ENCODE assay signal across 21 mouse cellular contexts in the genomic region with DNA sequence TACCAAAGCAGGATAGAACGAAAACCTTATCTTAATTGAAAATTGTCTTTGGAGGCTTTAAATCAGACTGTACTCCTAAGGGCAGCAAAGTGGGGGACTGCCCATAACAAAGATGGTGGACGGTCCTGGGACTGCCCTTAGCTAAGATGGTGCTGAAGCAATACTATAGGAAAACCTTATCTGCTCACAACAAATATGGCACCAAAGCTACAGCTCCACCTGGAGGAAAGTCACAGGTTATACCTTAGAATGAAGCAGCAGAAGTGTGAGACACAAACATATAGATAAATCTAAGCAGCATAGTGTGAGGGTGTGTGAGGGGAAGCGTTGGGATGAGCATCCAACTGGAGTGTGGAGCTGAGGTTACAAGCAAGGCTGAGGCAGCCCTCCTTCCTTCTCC.
DNase-seq lines count a peak whose midpoint lies in the region; ATAC-seq and TF ChIP-seq lines count a peak whose summit lies in the region.
"Had no signal": no experiment of that assay in that cellular context is flagged by ENCODE, and none has a peak within 500 bp of the region (broad histone marks: within the 10 kb centered on the region; RNA-seq: fewer than 3 reads in every experiment).

No protein-coding gene starts in this region.

- 93% methylated on average over 3 of the region's 3 CpGs for WGBS in midbrain, postnatal 0 days
- 94% methylated on average over 3 of the region's 3 CpGs for WGBS in midbrain, embryonic 16.5 days

- no peak for ATAC-seq in midbrain, postnatal 0 days (ENCODE audit: low FRiP score)
- no peak for ATAC-seq in midbrain, embryonic 16.5 days
- ATAC-seq: forebrain, embryonic 16.5 days; hindbrain, embryonic 16.5 days; midbrain, embryonic 15.5 days had no signal

- no peaks in the 10 kb centered on the region for H3K27me3 ChIP-seq in midbrain, postnatal 0 days (ENCODE audit: insufficient read depth, low read length)
- H3K27me3 ChIP-seq in midbrain, embryonic 16.5 days (ENCODE audit: control insufficient read depth, insufficient read depth, low read depth, low read length), result no peaks in the 10 kb centered on the region
- H3K27me3 ChIP-seq: heart, embryonic 15.5 days; liver, embryonic 13.5 days; midbrain, embryonic 15.5 days had no signal

- H3K4me2 ChIP-seq in midbrain, postnatal 0 days (ENCODE audit: low read depth, low read length, poor library complexity, severe bottlenecking), result no peak overlapping the region
- no peak overlapping the region for H3K4me2 ChIP-seq in midbrain, embryonic 16.5 days (ENCODE audit: low read length)
- H3K4me2 ChIP-seq: heart, embryonic 15.5 days; liver, embryonic 13.5 days; lung, embryonic 14.5 days; midbrain, embryonic 15.5 days had no signal

- no peak overlapping the region for H3K27ac ChIP-seq in midbrain, postnatal 0 days (ENCODE audit: low read depth, low read length)
- H3K27ac ChIP-seq in midbrain, embryonic 16.5 days (ENCODE audit: low read length), result no peak overlapping the region
- H3K27ac ChIP-seq: heart, embryonic 15.5 days; liver, embryonic 13.5 days; midbrain, embryonic 15.5 days had no signal

- no peak overlapping the region for H3K9ac ChIP-seq in midbrain, postnatal 0 days (replicated peaks; ENCODE audit: low read length, poor library complexity, severe bottlenecking)
- H3K9ac ChIP-seq in midbrain, embryonic 16.5 days (ENCODE audit: low read depth, low read length), result no peak overlapping the region
- H3K9ac ChIP-seq: heart, embryonic 15.5 days; liver, embryonic 13.5 days; lung, embryonic 14.5 days; midbrain, embryonic 15.5 days had no signal

- no peak for DNase-seq in midbrain, postnatal 0 days (ENCODE audit: low spot score)
- DNase-seq in ES-CJ7 (ENCODE audit: low read depth, low spot score), result peak; percentile 47
- DNase-seq in naive thymus-derived CD4-positive, alpha-beta T cell, adult 2 months (ENCODE audit: low read depth), result peak; percentile 45
- DNase-seq in layer of hippocampus, postnatal 10 days (ENCODE audit: low spot score in 2 of 2), result no peak
- DNase-seq in adrenal gland, postnatal 10 days, result no peak
- no peak for DNase-seq in right cerebral cortex, postnatal 10 days (ENCODE audit: low spot score in 2 of 2)
- DNase-seq: adrenal gland, postnatal 36 days; cerebellum, adult 11-12 months; cerebellum, postnatal 25 days; embryo, embryonic 11 days; heart, postnatal 4 days; kidney, adult 2 months; kidney, postnatal 36 days; liver, embryonic 13.5 days; lung, embryonic 14.5 days; lung, postnatal 36 days had no signal

- no peaks in the 10 kb centered on the region for H3K4me1 ChIP-seq in midbrain, postnatal 0 days (ENCODE audit: insufficient read depth, low read length)
- no peaks in the 10 kb centered on the region; the same call in 1 of the 2 replicates for H3K4me1 ChIP-seq in midbrain, embryonic 16.5 days (ENCODE audit: control insufficient read depth, insufficient read depth, low read length)
- H3K4me1 ChIP-seq: liver, embryonic 13.5 days; midbrain, embryonic 15.5 days had no signal

- no peak overlapping the region for H3K4me3 ChIP-seq in midbrain, postnatal 0 days (ENCODE audit: low read depth, low read length)
- H3K4me3 ChIP-seq in midbrain, embryonic 16.5 days (ENCODE audit: low read depth, low read length), result no peak overlapping the region
- H3K4me3 ChIP-seq: heart, embryonic 15.5 days; liver, embryonic 13.5 days; midbrain, embryonic 15.5 days had no signal

- H3K36me3 ChIP-seq in midbrain, postnatal 0 days (ENCODE audit: insufficient read depth, low read length), result no peaks in the 10 kb centered on the region
- no peaks in the 10 kb centered on the region for H3K36me3 ChIP-seq in midbrain, embryonic 16.5 days (ENCODE audit: control insufficient read depth, insufficient read depth, low read length)
- H3K36me3 ChIP-seq: heart, embryonic 15.5 days; liver, embryonic 13.5 days; midbrain, embryonic 15.5 days had no signal

- 0 out of 2 replicates have a peak, but pooled peaks have one; percentile 7 for TF ChIP-seq CTCF in midbrain, postnatal 0 days (IDR thresholded peaks at IDR 0.05)

- no peaks in the 10 kb centered on the region for H3K9me3 ChIP-seq in midbrain, postnatal 0 days (ENCODE audit: low read length)
- H3K9me3 ChIP-seq in midbrain, embryonic 16.5 days (replicated peaks; ENCODE audit: control insufficient read depth, low read length, poor library complexity, severe bottlenecking), result no peaks in the 10 kb centered on the region
- H3K9me3 ChIP-seq: heart, embryonic 15.5 days; liver, embryonic 13.5 days; midbrain, embryonic 15.5 days had no signal

Comparison
In these comparisons a context has a peak if more than half of its experiments do, and no peak if none do; other contexts are left out.
1. DNase-seq: peak in ES-CJ7 (single experiment) and naive thymus-derived CD4-positive, alpha-beta T cell, adult 2 months (single experiment); none in midbrain, postnatal 0 days (single experiment), layer of hippocampus, postnatal 10 days (0 of 2), adrenal gland, postnatal 10 days (single experiment) and right cerebral cortex, postnatal 10 days (0 of 2).